Mouse (Mus musculus) cerebellum, postnatal 10 days (tissue): ENCODE measurements at regions not wholly inside any gene's neighbourhood (a gene's known extent, or its start where the extent isn't known, plus 50 kb on each side); places are given as distances from the start of the nearest gene placed in this dataset.

Source experiments
- DNase-seq, 2 experiments: peaks; one replicate each; pipeline ENCODE4 v3.0.0; 2021; ENCODE audit warnings: mixed read lengths in 2 of 2

GRCm38 (mm10) chr4:50675576-50675975 is 540.9 kb upstream of the Cylc2 start:
- peak in 1 of 2 experiments; percentile 32 for DNase-seq

GRCm38 (mm10) chr4:50686019-50686418 is 530.5 kb upstream of the Cylc2 start:
- DNase-seq: no peak
